Mouse (Mus musculus): ENCODE data around the gene Tmub2. TPM values are rescaled to one million over a fixed set of nuclear protein-coding genes. Genes with fewer than 3 reads are reported as not detected.

Gene Tmub2
- polyA plus RNA-seq (2014; fragmentation: Illumina TruSeq; extraction: RNeasy Lipid Tissue Mini Kit (QIAGEN cat#74804); ENCODE audit: low read depth, low replicate concordance) = 6.2 TPM

GRCm38 (mm10) chr11:102284501-102285094 lies at the start of gene Tmub2:
Tmub2 (plus strand) TSS chr11:102284931.

GRCm38 (mm10) chr11:102248630-102249230 lies 36.0 kb upstream of the Tmub2 start, which contains the start of gene BC030867:
BC030867 (plus strand) TSS chr11:102248882.

GRCm38 (mm10) chr11:102268520-102269244 lies 16.0 kb upstream of the Tmub2 start, which contains the start of gene Asb16:
Asb16 (plus strand) TSS chr11:102268743.

GRCm38 (mm10) chr11:102296491-102297472 lies 12.1 kb downstream of the Tmub2 start, which contains the start of gene Atxn7l3:
Atxn7l3 (minus strand) TSS chr11:102296631.

GRCm38 (mm10) chr11:102319410-102319792 lies 34.7 kb downstream of the Tmub2 start, which contains the start of gene Ubtf:
Ubtf (minus strand) TSS chr11:102319742.

Other genes starting within 250 kb of the Tmub2 start
- gene Cd300lg, start 243.4 kb upstream of the Tmub2 start, polyA plus RNA-seq (2014; fragmentation: Illumina TruSeq; extraction: RNeasy Lipid Tissue Mini Kit (QIAGEN cat#74804); ENCODE audit: low read depth, low replicate concordance) = 0.28 TPM
- gene Mpp2, start 196.4 kb upstream of the Tmub2 start, polyA plus RNA-seq (2014; fragmentation: Illumina TruSeq; extraction: RNeasy Lipid Tissue Mini Kit (QIAGEN cat#74804); ENCODE audit: low read depth, low replicate concordance) = 0.10 TPM
- not detected for gene Ppy, start 183.6 kb upstream of the Tmub2 start, polyA plus RNA-seq (2014; fragmentation: Illumina TruSeq; extraction: RNeasy Lipid Tissue Mini Kit (QIAGEN cat#74804); ENCODE audit: low read depth, low replicate concordance)
- not detected for gene Pyy, start 177.1 kb upstream of the Tmub2 start, polyA plus RNA-seq (2014; fragmentation: Illumina TruSeq; extraction: RNeasy Lipid Tissue Mini Kit (QIAGEN cat#74804); ENCODE audit: low read depth, low replicate concordance)
- not detected for gene Nags, start 139.4 kb upstream of the Tmub2 start, polyA plus RNA-seq (2014; fragmentation: Illumina TruSeq; extraction: RNeasy Lipid Tissue Mini Kit (QIAGEN cat#74804); ENCODE audit: low read depth, low replicate concordance)
- gene Tmem101, start 128.5 kb upstream of the Tmub2 start, polyA plus RNA-seq (2014; fragmentation: Illumina TruSeq; extraction: RNeasy Lipid Tissue Mini Kit (QIAGEN cat#74804); ENCODE audit: low read depth, low replicate concordance) = 1.8 TPM
- gene Lsm12, start 99.6 kb upstream of the Tmub2 start, polyA plus RNA-seq (2014; fragmentation: Illumina TruSeq; extraction: RNeasy Lipid Tissue Mini Kit (QIAGEN cat#74804); ENCODE audit: low read depth, low replicate concordance) = 75.9 TPM
- gene G6pc3, start 95.3 kb upstream of the Tmub2 start, polyA plus RNA-seq (2014; fragmentation: Illumina TruSeq; extraction: RNeasy Lipid Tissue Mini Kit (QIAGEN cat#74804); ENCODE audit: low read depth, low replicate concordance) = 7.8 TPM
- 0.43 TPM for gene Hdac5, start 54.8 kb upstream of the Tmub2 start, polyA plus RNA-seq (2014; fragmentation: Illumina TruSeq; extraction: RNeasy Lipid Tissue Mini Kit (QIAGEN cat#74804); ENCODE audit: low read depth, low replicate concordance)
- gene BC030867, start 36.0 kb upstream of the Tmub2 start, polyA plus RNA-seq (2014; fragmentation: Illumina TruSeq; extraction: RNeasy Lipid Tissue Mini Kit (QIAGEN cat#74804); ENCODE audit: low read depth, low replicate concordance) = 2.6 TPM
- 0.07 TPM for gene Asb16, start 16.2 kb upstream of the Tmub2 start, polyA plus RNA-seq (2014; fragmentation: Illumina TruSeq; extraction: RNeasy Lipid Tissue Mini Kit (QIAGEN cat#74804); ENCODE audit: low read depth, low replicate concordance)
- gene Atxn7l3, start 11.7 kb downstream of the Tmub2 start, polyA plus RNA-seq (2014; fragmentation: Illumina TruSeq; extraction: RNeasy Lipid Tissue Mini Kit (QIAGEN cat#74804); ENCODE audit: low read depth, low replicate concordance) = 3.8 TPM
- 10.9 TPM for gene Ubtf, start 34.8 kb downstream of the Tmub2 start, polyA plus RNA-seq (2014; fragmentation: Illumina TruSeq; extraction: RNeasy Lipid Tissue Mini Kit (QIAGEN cat#74804); ENCODE audit: low read depth, low replicate concordance)
- 0.04 TPM for gene Slc4a1, start 81.3 kb downstream of the Tmub2 start, polyA plus RNA-seq (2014; fragmentation: Illumina TruSeq; extraction: RNeasy Lipid Tissue Mini Kit (QIAGEN cat#74804); ENCODE audit: low read depth, low replicate concordance)
- gene Rundc3a, start 108.5 kb downstream of the Tmub2 start, polyA plus RNA-seq (2014; fragmentation: Illumina TruSeq; extraction: RNeasy Lipid Tissue Mini Kit (QIAGEN cat#74804); ENCODE audit: low read depth, low replicate concordance) = 0.38 TPM
- gene Slc25a39, start 123.0 kb downstream of the Tmub2 start, polyA plus RNA-seq (2014; fragmentation: Illumina TruSeq; extraction: RNeasy Lipid Tissue Mini Kit (QIAGEN cat#74804); ENCODE audit: low read depth, low replicate concordance) = 62.6 TPM
- 1.5 TPM for gene Grn, start 145.4 kb downstream of the Tmub2 start, polyA plus RNA-seq (2014; fragmentation: Illumina TruSeq; extraction: RNeasy Lipid Tissue Mini Kit (QIAGEN cat#74804); ENCODE audit: low read depth, low replicate concordance)
- gene Fam171a2, start 162.8 kb downstream of the Tmub2 start, polyA plus RNA-seq (2014; fragmentation: Illumina TruSeq; extraction: RNeasy Lipid Tissue Mini Kit (QIAGEN cat#74804); ENCODE audit: low read depth, low replicate concordance) = not detected
- gene Itga2b, start 185.2 kb downstream of the Tmub2 start, polyA plus RNA-seq (2014; fragmentation: Illumina TruSeq; extraction: RNeasy Lipid Tissue Mini Kit (QIAGEN cat#74804); ENCODE audit: low read depth, low replicate concordance) = not detected